Mouse (Mus musculus) v-Abl transformed pro-B cells (cell line): ENCODE measurements around the gene Hist1h3d.
"Not testable (repeated sequence)": the region's sequence is repeated elsewhere in the genome, so short reads cannot be mapped to it uniquely, and the experiment has no call there.

Experiments used
- in situ Hi-C, 2 experiments: fragments of 400-800 bp; cut with MboI; formaldehyde crosslinking; loops; one replicate each; pipeline ENCODE4 v1.15.1; 2025; ENCODE audit not compliant: unreplicated experiment in 2 of 2

The Hist1h3d gene

GRCm38 (mm10) chr13:23539821-23540220 lies 35.7 kb upstream of the Hist1h3d start:
- in situ Hi-C loops, result not testable (repeated sequence)

- in situ Hi-C loops, result no loop called here
These were observed 34.1 kb upstream of the Hist1h3d start for GRCm38 (mm10) chr13:23541497-23541896.

GRCm38 (mm10) chr13:23542225-23542980 lies 33.2 kb upstream of the Hist1h3d start:
- in situ Hi-C loops, result not testable (repeated sequence)

GRCm38 (mm10) chr13:23542999-23543607 lies 32.5 kb upstream of the Hist1h3d start, which contains the start of gene Hist1h2bh:
Hist1h2bh (minus strand) TSS chr13:23543392.
- in situ Hi-C loops, result not testable (repeated sequence)

- in situ Hi-C loops, result no loop called here
These were observed 31.4 kb upstream of the Hist1h3d start, which contains the start of gene Hist1h3f for GRCm38 (mm10) chr13:23543965-23544786. Hist1h3f (plus strand) TSS chr13:23544052.

- in situ Hi-C loops, result not testable (repeated sequence)
These were observed 30.8 kb upstream of the Hist1h3d start for GRCm38 (mm10) chr13:23544787-23545120.

- in situ Hi-C loops, result no loop called here
These were observed 28.9 kb upstream of the Hist1h3d start for GRCm38 (mm10) chr13:23546694-23547093.

- in situ Hi-C loops, result loop anchor here (5.0 to 25.0 kb wide), 5 partner anchors 144 to 1796 kb away; partner anchors contain the start of genes Hist1h1t (in 1 of the 2), Hist1h2ak (in 1 of the 2), Hist1h2bb (in 1 of the 2) and Hist1h2bn (in 1 of the 2)
These were observed 24.8 kb upstream of the Hist1h3d start for GRCm38 (mm10) chr13:23550761-23551145.

- in situ Hi-C loops, result loop anchor here (5.0 to 25.0 kb wide), 5 partner anchors 144 to 1796 kb away; partner anchors contain the start of genes Hist1h1t (in 1 of the 2), Hist1h2ak (in 1 of the 2), Hist1h2bb (in 1 of the 2) and Hist1h2bn (in 1 of the 2)
These were observed 24.3 kb upstream of the Hist1h3d start, which contains the start of gene Hist1h4f for GRCm38 (mm10) chr13:23551146-23551834. Hist1h4f (minus strand) TSS chr13:23551648.

- in situ Hi-C loops, result loop anchor here (5.0 to 25.0 kb wide), 5 partner anchors 143 to 1797 kb away; partner anchors contain the start of genes Hist1h1t (in 1 of the 2), Hist1h2ak (in 1 of the 2), Hist1h2bb (in 1 of the 2) and Hist1h2bn (in 1 of the 2)
These were observed 23.3 kb upstream of the Hist1h3d start for GRCm38 (mm10) chr13:23551931-23552914.

GRCm38 (mm10) chr13:23552962-23553361 lies 22.6 kb upstream of the Hist1h3d start, which contains the start of gene Hist1h1d:
Hist1h1d (plus strand) TSS chr13:23553262.
- in situ Hi-C loops, result loop anchor here (5.0 to 25.0 kb wide), 5 partner anchors 142 to 1798 kb away; partner anchors contain the start of genes Hist1h1t (in 1 of the 2), Hist1h2ak (in 1 of the 2), Hist1h2bb (in 1 of the 2) and Hist1h2bn (in 1 of the 2)

- in situ Hi-C loops, result loop anchor here (5.0 to 25.0 kb wide), 5 partner anchors 140 to 1800 kb away; partner anchors contain the start of genes Hist1h1t (in 1 of the 2), Hist1h2ak (in 1 of the 2), Hist1h2bb (in 1 of the 2) and Hist1h2bn (in 1 of the 2)
These were observed 21.2 kb upstream of the Hist1h3d start for GRCm38 (mm10) chr13:23554393-23554792.

GRCm38 (mm10) chr13:23554925-23555838 lies 20.4 kb upstream of the Hist1h3d start:
- in situ Hi-C loops, result loop anchor here (5.0 to 25.0 kb wide), 5 partner anchors 140 to 1800 kb away; partner anchors contain the start of genes Hist1h1t (in 1 of the 2), Hist1h2ak (in 1 of the 2), Hist1h2bb (in 1 of the 2) and Hist1h2bn (in 1 of the 2)

GRCm38 (mm10) chr13:23555839-23556416 lies 19.6 kb upstream of the Hist1h3d start:
- in situ Hi-C loops, result loop anchor here (10.0 to 25.0 kb wide), 4 partner anchors 139 to 1801 kb away; partner anchors contain the start of genes Hist1h1t (in 1 of the 2), Hist1h2ak (in 1 of the 2), Hist1h2bb (in 1 of the 2) and Hist1h2bn (in 1 of the 2)

- in situ Hi-C loops, result loop anchor here (10.0 to 25.0 kb wide), 4 partner anchors 138 to 1802 kb away; partner anchors contain the start of genes Hist1h1t (in 1 of the 2), Hist1h2ak (in 1 of the 2), Hist1h2bb (in 1 of the 2) and Hist1h2bn (in 1 of the 2)
These were observed 18.7 kb upstream of the Hist1h3d start for GRCm38 (mm10) chr13:23556906-23557305.

- in situ Hi-C loops, result loop anchor here in 1 of 2 experiments (25.0 kb wide), 1 partner anchor 852 kb away; no protein-coding TSS in a partner anchor
These were observed 14.9 kb upstream of the Hist1h3d start for GRCm38 (mm10) chr13:23560699-23561098.
